Mouse (Mus musculus) cerebellum, adult 2 months (tissue): ENCODE measurements around the gene Sde2. TPM values are rescaled to one million over a fixed set of nuclear protein-coding genes. Genes with fewer than 3 reads are reported as not detected.

Experiments used
- DNase-seq, 2 experiments: peaks; one replicate each; pipeline ENCODE4 v3.0.0; 2021
- H3K27ac ChIP-seq: fragments of 200-500 bp; 2 replicates; pipeline ENCODE4 v1.5.1; 2012; ENCODE audit warnings: low read length, control low read depth, inconsistent platforms; ENCODE audit not compliant: insufficient read depth
- H3K27me3 ChIP-seq: fragments of 200-500 bp; 2 replicates; pipeline ENCODE4 v1.6.1; 2012; ENCODE audit warnings: inconsistent platforms, mild to moderate bottlenecking, low read length, moderate library complexity; ENCODE audit not compliant: control insufficient read depth, insufficient read depth
- H3K4me1 ChIP-seq: fragments of 200-500 bp; 2 replicates; pipeline ENCODE4 v1.6.1; 2011; ENCODE audit warnings: low read length; ENCODE audit not compliant: control insufficient read depth, insufficient read depth
- H3K4me3 ChIP-seq: fragments of 200-500 bp; replicated peaks from 2 replicates; pipeline ENCODE3; 2011; ENCODE audit warnings: mild to moderate bottlenecking, low read depth, low read length, control low read depth; ENCODE audit not compliant: insufficient read depth
- CTCF ChIP-seq: fragments of 200-500 bp; IDR thresholded peaks from 2 replicates; pipeline ENCODE4 v1.5.1; 2011; ENCODE audit warnings: low read depth, mild to moderate bottlenecking, control low read depth, low read length, moderate library complexity, borderline replicate concordance; ENCODE audit not compliant: insufficient read depth
- POLR2A ChIP-seq: fragments of 200-500 bp; IDR thresholded peaks from 2 replicates; pipeline ENCODE4 v1.6.1; 2011; ENCODE audit warnings: low read length, control low read depth, borderline replicate concordance; ENCODE audit not compliant: insufficient read depth
- WGBS: fragments of 180-500 bp; shearing (Covaris S2); methylation state at CpG from one replicate; pipeline ENCODE4 v1.1.7; 2018; 5-methylcytosine and 5-hydroxymethylcytosine counted together
- polyA plus RNA-seq: library from polyadenylated mRNA; depleted of rRNA; stranded (reverse); fragments of >200 nt; gene quantifications from 2 replicates; pipeline ENCODE4 v1.2.3, GENCODE M21; 2012; rRNA removed

Sde2 gene
- polyA plus RNA-seq: 16.8 and 17.7 TPM in 2 replicates

- peak; percentile 100 for DNase-seq
- H3K4me1 ChIP-seq: peaks cover 20% of the 10 kb centered on the region
- TF ChIP-seq POLR2A: peak; percentile 86
- no peak for TF ChIP-seq CTCF
- peak within 1 kb of the TSS; percentile 96 for H3K27ac ChIP-seq
- H3K27me3 ChIP-seq: no peaks in the 10 kb centered on the region
- H3K4me3 ChIP-seq: peak within 1 kb of the TSS; percentile 73
- under 1% methylated on average over 77 of the region's 77 CpGs for WGBS
Measured at GRCm38 (mm10) chr1:180850316-180851270, at the start of gene Sde2. Sde2 (plus strand) TSS chr1:180851127.

- H3K4me3 ChIP-seq: no peak overlapping the region
- no peak for TF ChIP-seq CTCF
- TF ChIP-seq POLR2A: no peak
- peaks cover 6% of the 10 kb centered on the region; the same call in 1 of the 2 replicates for H3K4me1 ChIP-seq
- no peak for DNase-seq
- H3K27me3 ChIP-seq: no peaks in the 10 kb centered on the region
- WGBS: 63% methylated on average over 3 of the region's 3 CpGs
- no peak overlapping the region for H3K27ac ChIP-seq
Measured at GRCm38 (mm10) chr1:180801466-180801994, 49.4 kb upstream of the Sde2 start.

DNA sequence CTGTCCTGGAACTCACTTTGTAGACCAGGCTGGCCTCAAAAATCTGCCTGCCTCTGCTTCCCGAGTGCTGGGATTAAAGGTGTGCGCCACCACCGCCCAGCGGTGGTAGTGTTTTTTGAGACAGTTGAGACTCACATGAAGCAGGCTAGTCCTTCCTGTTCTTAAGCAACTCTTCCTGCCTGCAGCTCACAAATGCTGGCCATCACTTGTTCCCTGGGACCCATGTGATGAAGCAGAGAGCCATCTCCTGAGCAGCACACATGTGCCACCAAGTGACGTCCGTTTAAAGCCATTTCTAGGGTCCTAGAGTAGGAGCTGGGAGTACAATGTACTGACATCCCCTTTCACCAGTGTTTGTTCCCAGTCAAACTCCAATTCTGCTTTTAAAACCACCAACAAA, 47.0 kb upstream of the Sde2 start:
- WGBS: 70% methylated on average over 6 of the region's 6 CpGs
- TF ChIP-seq CTCF (no peak), POLR2A (no peak)
- H3K4me1 ChIP-seq: peaks cover 13% of the 10 kb centered on the region; the same call in 1 of the 2 replicates
- DNase-seq: no peak
- H3K4me3 ChIP-seq: no peak overlapping the region
- H3K27ac ChIP-seq: no peak overlapping the region
- no peaks in the 10 kb centered on the region for H3K27me3 ChIP-seq

DNA sequence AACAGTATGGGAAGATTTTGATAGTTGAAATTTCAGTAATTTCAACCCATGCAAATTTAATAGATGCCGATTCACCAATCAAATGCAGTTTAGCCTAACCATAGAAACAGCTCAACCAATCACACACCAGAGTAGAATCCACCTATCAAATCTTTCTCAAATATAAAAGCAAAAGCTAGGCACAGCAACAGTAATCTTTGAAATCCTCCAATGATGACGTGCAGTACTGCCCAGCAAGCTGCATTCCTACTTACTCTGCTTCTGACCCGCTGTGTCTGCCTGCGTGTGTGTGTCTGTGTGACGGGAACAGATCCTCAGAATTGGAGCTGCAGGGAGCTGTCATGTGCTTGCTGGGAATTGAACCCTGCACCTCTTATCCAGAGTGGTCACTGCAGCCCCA, 42.1 kb upstream of the Sde2 start:
- no peak overlapping the region for H3K27ac ChIP-seq
- WGBS: 11% methylated on average over 5 of the region's 5 CpGs
- H3K4me3 ChIP-seq: peak overlapping the region; percentile 49
- H3K27me3 ChIP-seq: no peaks in the 10 kb centered on the region
- DNase-seq: peak in 1 of 2 experiments; percentile 42
- TF ChIP-seq CTCF (no peak), POLR2A (no peak)
- peaks cover 17% of the 10 kb centered on the region; the same call in 1 of the 2 replicates for H3K4me1 ChIP-seq

DNA sequence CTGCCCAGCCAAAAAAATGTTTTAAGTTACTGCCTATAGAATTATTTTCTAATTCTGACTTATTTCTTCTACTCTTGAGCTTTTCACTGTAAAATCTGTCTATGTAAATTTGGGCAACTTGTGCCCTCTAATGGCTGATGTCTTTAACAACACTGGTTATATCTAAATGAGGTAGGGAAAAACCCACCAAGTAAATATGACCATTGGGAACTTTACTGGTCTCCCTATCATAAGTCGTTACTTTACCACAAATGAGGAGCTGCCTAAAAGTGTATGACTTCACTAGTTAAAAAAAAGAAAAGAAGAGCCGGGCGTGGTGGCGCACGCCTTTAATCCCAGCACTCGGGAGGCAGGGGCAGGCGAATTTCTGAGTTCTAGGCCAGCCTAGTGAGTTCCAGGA, 40.0 kb upstream of the Sde2 start:
- peak in 1 of 2 experiments; percentile 47 for DNase-seq
- WGBS: 20% methylated on average over 7 of the region's 7 CpGs
- no peak for TF ChIP-seq POLR2A
- TF ChIP-seq CTCF: no peak
- H3K27me3 ChIP-seq: no peaks in the 10 kb centered on the region
- peaks cover 21% of the 10 kb centered on the region; the same call in 1 of the 2 replicates for H3K4me1 ChIP-seq
- H3K27ac ChIP-seq: no peak overlapping the region
- H3K4me3 ChIP-seq: peak overlapping the region; percentile 49

GRCm38 (mm10) chr1:180811596-180812462, 39.1 kb upstream of the Sde2 start:
- Histone ChIP-seq H3K4me1 (peaks cover 21% of the 10 kb centered on the region; the same call in 1 of the 2 replicates), H3K27me3 (no peaks in the 10 kb centered on the region), H3K4me3 (peak overlapping the region; percentile 85), H3K27ac (peak overlapping the region; percentile 80)
- TF ChIP-seq CTCF: peak; percentile 42; the same call in 1 of the 2 replicates
- no peak for TF ChIP-seq POLR2A
- under 1% methylated on average over 27 of the region's 27 CpGs for WGBS
- DNase-seq: no peak
